Mouse (Mus musculus) myocyte (in vitro differentiated cells): Measurements from ENCODE around the gene Bach2. TPM values are rescaled to one million over a fixed set of nuclear protein-coding genes. Genes with fewer than 3 reads are reported as not detected.

Experiments used
- H3K27me3 ChIP-seq: one replicate; pipeline ENCODE4 v1.6.1; 2011; ENCODE audit not compliant: control insufficient read depth, insufficient read depth, insufficient read length
- H3K36me3 ChIP-seq: one replicate; pipeline ENCODE4 v1.6.1; 2011; ENCODE audit not compliant: control insufficient read depth, insufficient read depth
- H3K4me2 ChIP-seq: one replicate; pipeline ENCODE4 v1.6.1; 2011; ENCODE audit warnings: low read depth, control low read depth
- H3K4me3 ChIP-seq: one replicate; pipeline ENCODE4 v1.5.1; 2011; ENCODE audit warnings: mild to moderate bottlenecking, control low read depth, moderate library complexity
- H3K79me2 ChIP-seq: one replicate; pipeline ENCODE4 v1.6.1; 2011; ENCODE audit not compliant: control insufficient read depth, insufficient read depth
- H3ac ChIP-seq: one replicate; pipeline ENCODE4 v1.6.1; 2011; ENCODE audit not compliant: control insufficient read depth, insufficient read length
- CEBPB ChIP-seq: IDR thresholded peaks from 2 replicates; pipeline ENCODE4 v1.6.1; 2011; ENCODE audit warnings: mild to moderate bottlenecking, moderate library complexity; ENCODE audit not compliant: poor library complexity, insufficient read depth, severe bottlenecking
- E2F4 ChIP-seq: IDR thresholded peaks from one replicate; pipeline ENCODE4 v1.6.1; 2011; ENCODE audit warnings: mild to moderate bottlenecking, control low read depth, moderate library complexity; ENCODE audit not compliant: insufficient read depth
- MAX ChIP-seq: IDR thresholded peaks from one replicate; pipeline ENCODE4 v1.6.1; 2011; ENCODE audit warnings: low read depth, mild to moderate bottlenecking, control low read depth
- MYOD1 ChIP-seq, 3 experiments: IDR thresholded peaks; one replicate each; pipeline ENCODE4 v1.6.1; 2011; ENCODE audit warnings: control low read depth in 2 of 3, low read depth in 2 of 3, mild to moderate bottlenecking in 2 of 3, moderate library complexity in 1 of 3; ENCODE audit not compliant: insufficient read length in 2 of 3, control insufficient read depth in 1 of 3
- MYOG ChIP-seq, 3 experiments: IDR thresholded peaks; one replicate each; pipeline ENCODE4 v1.6.1; 2011; ENCODE audit warnings: control low read depth in 2 of 3, low read depth in 2 of 3, mild to moderate bottlenecking in 2 of 3; ENCODE audit not compliant: insufficient read length in 2 of 3, control insufficient read depth in 1 of 3, insufficient read depth in 1 of 3
- POLR2A ChIP-seq: IDR thresholded peaks from one replicate; pipeline ENCODE4 v1.6.1; 2011; ENCODE audit warnings: low read depth, mild to moderate bottlenecking, control low read depth, moderate library complexity; ENCODE audit not compliant: insufficient read length
- POLR2AphosphoS2 ChIP-seq: IDR thresholded peaks from one replicate; pipeline ENCODE4 v1.6.1; 2011; ENCODE audit warnings: low read depth, control low read depth; ENCODE audit not compliant: insufficient read length
- REST ChIP-seq: IDR thresholded peaks from one replicate; pipeline ENCODE4 v1.6.1; 2011; ENCODE audit warnings: mild to moderate bottlenecking, control low read depth, moderate library complexity; ENCODE audit not compliant: insufficient read depth, insufficient read length
- SRF ChIP-seq: IDR thresholded peaks from one replicate; pipeline ENCODE4 v1.6.1; 2011; ENCODE audit warnings: low read depth; ENCODE audit not compliant: control insufficient read depth, insufficient read length
- TCF12 ChIP-seq: IDR thresholded peaks from one replicate; pipeline ENCODE4 v1.6.1; 2011; ENCODE audit warnings: mild to moderate bottlenecking, control low read depth; ENCODE audit not compliant: poor library complexity, insufficient read depth, severe bottlenecking
- TCF3 ChIP-seq: IDR thresholded peaks from one replicate; pipeline ENCODE4 v1.6.1; 2011; ENCODE audit warnings: low read depth, control low read depth; ENCODE audit not compliant: insufficient read length
- USF1 ChIP-seq: IDR thresholded peaks from one replicate; pipeline ENCODE4 v1.6.1; 2011; ENCODE audit warnings: low read depth, mild to moderate bottlenecking, control low read depth, moderate library complexity
- polyA plus RNA-seq: library from polyadenylated mRNA; unstranded; fragments of >200 nt; fragmentation: generic; extraction: Trizol; gene quantifications from one replicate; pipeline ENCODE4 v1.2.1, GENCODE M21; 2012; ENCODE audit warnings: missing spikeins

Bach2 gene
- polyA plus RNA-seq, 1 experiment, result 0.29 TPM

DNA sequence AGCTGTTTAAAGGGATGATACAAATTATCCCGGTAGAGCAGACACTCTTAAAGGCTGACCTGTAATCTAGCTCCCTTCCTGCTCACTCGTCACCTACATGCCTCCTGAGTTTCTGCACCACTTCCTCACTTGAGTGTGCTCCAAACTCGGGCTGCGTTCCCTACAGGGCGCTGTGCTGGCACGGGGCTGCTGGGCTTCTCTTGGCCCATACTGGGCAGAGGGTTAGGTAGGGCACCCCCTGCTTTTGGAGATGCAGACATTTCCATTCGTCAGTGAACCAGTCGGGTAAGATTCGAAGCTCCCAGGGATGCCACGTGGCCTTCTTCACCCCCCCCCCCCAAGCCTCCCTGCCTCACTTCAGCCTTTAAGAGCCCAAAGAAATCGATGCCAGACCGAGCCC, 19.1 kb downstream of the Bach2 start:
- Histone ChIP-seq H3K79me2 (no peaks in the 10 kb centered on the region), H3K36me3 (no peaks in the 10 kb centered on the region), H3K4me2 (no peak overlapping the region), H3K27me3 (no peaks in the 10 kb centered on the region), H3ac (no peak overlapping the region), H3K4me3 (no peak overlapping the region)
- no peak for TF ChIP-seq MYOG (IDR thresholded peaks at IDR 0.05; ENCODE audit: control insufficient read depth in 1 of 3, insufficient read depth in 1 of 3, insufficient read length in 2 of 3, low read depth in 2 of 3)
- no peak for TF ChIP-seq E2F4
- TF ChIP-seq TCF12, result no peak
- no peak for TF ChIP-seq POLR2A
- TF ChIP-seq POLR2AphosphoS2, result no peak
- no peak for TF ChIP-seq SRF
- TF ChIP-seq TCF3, result no peak
- TF ChIP-seq MYOD1 (IDR thresholded peaks at IDR 0.05; ENCODE audit: control insufficient read depth in 1 of 3, insufficient read length in 2 of 3, low read depth in 2 of 3), result no peak
- no peak for TF ChIP-seq REST
- TF ChIP-seq MAX, result no peak
- no peak for TF ChIP-seq USF1
- no peak for TF ChIP-seq CEBPB

DNA sequence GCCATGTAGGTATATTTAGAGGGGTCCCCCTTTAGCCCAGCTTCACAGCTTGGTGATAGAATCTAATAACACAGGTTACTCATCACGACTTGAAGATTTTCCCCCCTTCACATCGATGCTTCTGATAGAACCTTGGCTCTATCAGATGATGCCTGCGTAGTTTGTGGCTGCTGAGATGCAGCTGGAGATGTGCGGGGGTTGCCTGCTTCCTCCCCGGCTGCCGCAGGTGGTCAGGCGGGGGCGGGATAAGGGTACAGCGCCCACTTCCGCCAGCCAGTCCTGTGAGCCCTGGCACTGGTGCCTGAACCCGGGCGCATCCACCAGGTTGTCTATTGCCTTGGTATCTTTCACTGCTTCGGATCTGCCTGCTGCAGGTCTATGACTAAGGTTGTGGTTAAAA, 19.5 kb downstream of the Bach2 start:
- H3K4me3 ChIP-seq, result no peak overlapping the region
- H3K4me2 ChIP-seq, result no peak overlapping the region
- no peak overlapping the region for H3ac ChIP-seq
- TF ChIP-seq CEBPB (no peak), SRF (no peak), POLR2A (no peak), POLR2AphosphoS2 (no peak), MAX (no peak), REST (no peak), E2F4 (no peak), USF1 (no peak), MYOD1 (IDR thresholded peaks at IDR 0.05; ENCODE audit: control insufficient read depth in 1 of 3, insufficient read length in 2 of 3, low read depth in 2 of 3) (no peak), MYOG (IDR thresholded peaks at IDR 0.05; ENCODE audit: control insufficient read depth in 1 of 3, insufficient read depth in 1 of 3, insufficient read length in 2 of 3, low read depth in 2 of 3) (no peak), TCF12 (no peak), TCF3 (no peak)
- no peaks in the 10 kb centered on the region for H3K36me3 ChIP-seq
- no peaks in the 10 kb centered on the region for H3K27me3 ChIP-seq
- H3K79me2 ChIP-seq, result no peaks in the 10 kb centered on the region

DNA sequence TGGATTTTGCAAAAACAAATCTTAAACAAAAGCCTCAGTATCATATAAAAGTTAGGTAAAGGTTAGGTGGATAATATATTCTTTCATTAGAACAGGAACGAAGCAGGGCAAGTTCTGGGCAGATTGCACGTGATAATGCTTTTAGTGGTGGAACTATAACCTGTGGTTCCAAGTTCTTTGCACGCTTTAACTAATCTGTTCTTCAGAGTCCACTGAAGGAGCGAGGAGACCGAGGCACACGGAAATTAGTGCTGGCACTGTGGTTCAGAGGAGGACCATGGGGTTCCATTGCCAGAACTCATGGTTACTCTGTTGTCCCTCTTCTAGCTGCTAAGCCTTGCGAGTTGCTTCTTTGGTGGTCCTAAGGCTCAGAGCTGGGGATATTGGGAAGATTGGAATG, 20.0 kb downstream of the Bach2 start:
- H3ac ChIP-seq, result no peak overlapping the region
- no peaks in the 10 kb centered on the region for H3K79me2 ChIP-seq
- H3K4me3 ChIP-seq, result no peak overlapping the region
- no peak overlapping the region for H3K4me2 ChIP-seq
- H3K27me3 ChIP-seq, result no peaks in the 10 kb centered on the region
- H3K36me3 ChIP-seq, result no peaks in the 10 kb centered on the region
- TF ChIP-seq E2F4 (no peak), USF1 (no peak), POLR2A (no peak), POLR2AphosphoS2 (no peak), MAX (no peak), SRF (no peak), CEBPB (no peak), TCF12 (no peak), MYOG (IDR thresholded peaks at IDR 0.05; ENCODE audit: control insufficient read depth in 1 of 3, insufficient read depth in 1 of 3, insufficient read length in 2 of 3, low read depth in 2 of 3) (no peak), TCF3 (no peak), REST (no peak), MYOD1 (IDR thresholded peaks at IDR 0.05; ENCODE audit: control insufficient read depth in 1 of 3, insufficient read length in 2 of 3, low read depth in 2 of 3) (no peak)

DNA sequence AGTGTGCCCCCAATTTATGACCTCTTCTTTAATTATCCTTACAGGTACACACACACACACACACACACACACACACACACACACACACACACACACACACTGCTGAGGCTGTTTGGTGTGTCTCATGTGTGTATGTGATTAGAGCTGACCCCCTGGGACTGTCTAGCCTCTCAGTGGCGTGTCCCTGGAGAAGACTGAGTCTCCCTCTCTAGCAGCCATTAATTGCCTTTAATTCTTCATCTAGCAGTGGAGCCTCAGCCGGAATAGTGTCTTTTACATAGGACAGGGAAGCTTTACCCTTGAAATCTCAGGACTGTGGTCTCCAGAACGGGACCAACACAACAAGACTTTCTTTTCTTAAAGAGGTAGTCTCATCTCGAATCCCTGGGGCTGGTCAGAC, 22.3 kb downstream of the Bach2 start:
- no peaks in the 10 kb centered on the region for H3K36me3 ChIP-seq
- H3K4me3 ChIP-seq, result no peak overlapping the region
- no peak overlapping the region for H3K4me2 ChIP-seq
- no peaks in the 10 kb centered on the region for H3K27me3 ChIP-seq
- TF ChIP-seq SRF, result no peak
- TF ChIP-seq MYOG (IDR thresholded peaks at IDR 0.05; ENCODE audit: control insufficient read depth in 1 of 3, insufficient read depth in 1 of 3, insufficient read length in 2 of 3, low read depth in 2 of 3), result no peak
- TF ChIP-seq MYOD1 (IDR thresholded peaks at IDR 0.05; ENCODE audit: control insufficient read depth in 1 of 3, insufficient read length in 2 of 3, low read depth in 2 of 3), result no peak
- no peaks in the 10 kb centered on the region for H3K79me2 ChIP-seq
- no peak overlapping the region for H3ac ChIP-seq
